Mouse (Mus musculus): ENCODE data around the gene Ubr3. TPM values are rescaled to one million over a fixed set of nuclear protein-coding genes. Genes with fewer than 3 reads are reported as not detected.

Ubr3 gene
- total RNA-seq, 2 experiments from 2014 or later: 108 to 118 TPM

Other genes starting within 250 kb of the Ubr3 start
- gene Klhl41, start 227.1 kb upstream of the Ubr3 start, total RNA-seq (2021): 100 to 1,000 TPM; 474 to 551 TPM
- gene Fastkd1, start 183.7 kb upstream of the Ubr3 start, total RNA-seq (2021): 10 to 100 TPM; 11.8 to 14.7 TPM
- 10 to 100 TPM; 26.7 to 31.9 TPM for gene Ppig, start 174.7 kb upstream of the Ubr3 start, total RNA-seq (2021)
- gene Ccdc173, start 107.7 kb upstream of the Ubr3 start, total RNA-seq (2021): under 1 TPM; 0.29 to 0.40 TPM
- gene Phospho2, start 107.6 kb upstream of the Ubr3 start, total RNA-seq (2021): 10 to 100 TPM in 1 of 2 experiments, 1 to 10 TPM in 1; 9.2 to 10.5 TPM
- 10 to 100 TPM; 16.4 to 18.4 TPM for gene Klhl23, start 75.3 kb upstream of the Ubr3 start, total RNA-seq (2021)
- 10 to 100 TPM; 67.5 to 78.6 TPM for gene Ssb, start 35.7 kb upstream of the Ubr3 start, total RNA-seq (2021)
- 10 to 100 TPM; 18.0 to 19.2 TPM for gene Mettl5, start 11.6 kb upstream of the Ubr3 start, total RNA-seq (2021)
- not detected for gene Myo3b, start 141.9 kb downstream of the Ubr3 start, total RNA-seq (2021)

Data from gastrocnemius, postnatal 14 days (tissue).